Mouse (Mus musculus) right cerebral cortex, postnatal 36 days (tissue): Measurements from ENCODE around the gene Tmc6.
A peak's percentile ranks its signal among the peaks of the same experiment; 100 is the strongest.
"Not testable (repeated sequence)": the region's sequence is repeated elsewhere in the genome, so short reads cannot be mapped to it uniquely, and the experiment has no call there.

ENCODE experiments used
- DNase-seq, 2 experiments: peaks; one replicate each; pipeline ENCODE4 v3.0.0; 2022; ENCODE audit warnings: low spot score in 2 of 2, mixed read lengths in 1 of 2

Tmc6 gene

DNA sequence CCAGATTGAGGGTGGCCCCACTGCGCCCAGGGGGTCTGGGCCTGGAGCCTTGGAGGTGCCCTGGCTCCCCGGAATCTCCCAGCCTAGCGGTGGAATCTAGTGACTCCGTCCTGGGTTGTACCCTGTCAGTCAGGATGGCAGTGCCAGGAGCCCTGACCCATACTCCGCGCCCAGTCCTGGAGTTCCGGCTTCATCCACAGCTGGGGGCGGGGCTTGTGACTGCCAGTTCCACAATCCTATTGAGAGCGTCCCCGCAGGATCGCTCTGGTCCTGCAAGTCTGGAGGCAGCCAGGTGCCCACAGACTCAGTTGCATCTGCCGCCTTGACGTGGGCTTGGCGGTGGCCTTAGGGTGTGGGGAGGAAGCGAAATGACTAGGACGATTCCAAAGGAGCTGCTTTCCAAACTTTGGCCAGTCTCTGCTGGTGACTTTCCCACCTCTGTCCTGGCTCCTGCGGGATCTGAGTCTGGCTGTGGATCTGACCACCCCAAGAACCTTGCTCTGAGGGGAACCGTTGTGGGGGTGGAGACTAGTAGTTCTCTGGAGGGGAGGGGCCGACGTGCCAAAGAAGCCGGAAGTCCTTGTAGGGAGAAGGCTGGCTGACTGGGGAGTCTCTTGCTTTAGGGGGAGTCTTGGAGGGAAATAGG, 28.5 kb upstream of the Tmc6 start:
- DNase-seq: peak; percentile 50 to 55

DNA sequence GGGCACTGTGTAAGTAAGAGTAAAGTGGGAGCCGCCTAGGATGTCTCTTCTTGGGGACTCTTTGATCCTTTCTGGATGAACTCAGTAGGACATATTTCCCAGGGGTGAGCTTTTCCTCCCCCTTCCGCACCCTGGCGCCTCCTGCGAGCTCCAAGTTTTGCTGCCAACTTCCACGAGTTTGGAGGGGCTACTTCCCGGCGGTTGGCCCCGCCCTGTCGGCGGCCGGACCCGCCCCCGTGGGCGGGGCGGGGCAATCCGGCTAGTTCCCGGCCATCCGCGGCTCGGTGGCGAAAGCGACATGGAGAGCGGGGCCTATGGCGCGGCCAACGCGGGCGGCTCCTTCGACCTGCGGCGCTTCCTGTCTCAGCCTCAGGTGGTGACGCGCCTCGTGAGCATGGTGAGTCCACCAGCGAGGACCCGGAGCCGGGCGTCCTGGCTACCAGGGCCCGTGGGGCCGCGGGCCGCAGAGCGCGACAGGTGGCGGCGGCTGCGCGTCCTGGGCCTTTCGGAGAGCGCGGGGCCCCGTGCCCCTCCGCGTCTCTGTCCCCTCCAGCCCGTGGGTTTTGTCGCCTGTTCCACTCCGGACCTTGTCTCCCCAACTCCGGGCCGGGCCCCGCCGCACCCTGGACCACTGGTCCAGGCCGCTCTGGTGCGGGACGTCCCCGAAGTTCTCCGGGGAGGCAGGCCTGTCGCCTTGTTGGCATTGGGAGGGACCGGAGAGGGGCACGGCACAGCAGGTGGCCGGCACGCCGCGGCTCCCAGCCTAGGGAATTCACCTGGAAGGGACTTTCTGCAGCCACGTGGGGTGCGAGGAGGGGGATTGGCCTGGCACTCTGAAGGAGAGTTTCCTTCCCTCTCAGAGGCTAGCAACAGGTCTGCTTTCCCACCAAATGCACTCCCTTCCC, 27.7 kb upstream of the Tmc6 start, which contains the start of the genes Gm20708 and Syngr2:
Gm20708 (plus strand) TSS at position 262 of the 905 bp plus-strand sequence.
Syngr2 (plus strand) TSS at position 262 of the 905 bp plus-strand sequence.
- no peak for DNase-seq

DNA sequence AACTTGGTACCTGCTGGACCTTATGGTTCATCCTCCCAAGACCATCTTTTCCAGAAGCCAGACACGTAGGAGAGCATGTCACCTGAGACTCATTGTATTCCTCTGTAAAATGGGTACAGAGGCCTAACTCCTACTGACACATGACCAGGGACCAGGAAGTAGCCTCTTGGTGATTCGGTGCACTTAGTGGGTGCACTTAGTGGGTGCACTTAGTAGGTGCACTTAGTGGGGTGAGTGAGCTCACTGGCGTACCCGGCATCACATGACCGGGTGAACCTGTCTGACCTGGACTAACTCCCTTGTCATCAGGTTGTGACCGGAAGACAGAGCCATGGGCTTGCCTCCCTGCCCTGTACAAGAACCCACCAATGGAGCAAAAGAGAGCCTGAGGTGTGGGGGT, 24.8 kb upstream of the Tmc6 start:
- DNase-seq: no peak

DNA sequence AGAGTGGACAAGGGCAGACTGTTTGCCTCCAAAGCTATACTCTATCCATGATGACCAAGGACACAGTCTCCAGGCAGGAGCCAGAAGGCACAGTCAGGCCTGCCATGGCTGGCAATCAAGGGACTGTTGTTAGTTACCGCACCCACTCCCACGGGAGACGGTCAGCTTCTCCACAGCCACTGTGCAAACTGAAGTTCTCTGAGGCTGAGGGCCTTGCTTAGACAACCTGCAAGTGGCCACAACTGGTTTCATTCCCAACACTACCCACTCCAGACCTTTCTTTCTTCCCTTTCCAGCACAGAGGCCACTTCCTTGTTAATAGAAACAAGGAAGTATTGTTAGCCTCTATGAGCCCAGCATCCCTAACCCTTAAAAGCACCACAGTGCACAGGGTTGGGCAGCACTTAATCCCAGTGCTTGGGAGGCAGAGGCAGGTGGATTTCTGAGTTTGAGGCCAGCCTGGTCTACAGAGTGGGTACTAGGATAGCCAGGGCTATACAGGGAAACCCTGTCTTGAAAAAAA, 21.2 kb upstream of the Tmc6 start:
- no peak for DNase-seq

DNA sequence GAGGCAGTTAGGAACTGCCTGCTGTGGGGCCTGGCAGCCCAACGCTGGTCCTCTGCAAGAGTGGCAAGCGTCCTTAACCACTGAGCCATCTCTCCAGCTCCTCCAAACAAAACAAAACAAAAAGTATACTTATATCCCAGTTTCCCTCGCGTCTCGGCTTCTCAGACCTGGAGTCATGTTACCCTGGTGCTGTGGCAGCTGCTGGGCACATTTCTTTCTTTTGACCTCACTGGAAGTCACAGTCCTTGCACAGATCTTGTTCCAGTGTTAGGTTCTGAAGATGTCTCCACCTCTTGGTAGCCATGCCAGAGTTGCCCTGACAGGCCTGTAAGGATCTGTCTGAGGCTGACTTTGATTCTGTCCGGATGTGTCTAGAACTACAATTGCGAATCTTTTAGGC, 19.7 kb upstream of the Tmc6 start:
- no peak for DNase-seq

DNA sequence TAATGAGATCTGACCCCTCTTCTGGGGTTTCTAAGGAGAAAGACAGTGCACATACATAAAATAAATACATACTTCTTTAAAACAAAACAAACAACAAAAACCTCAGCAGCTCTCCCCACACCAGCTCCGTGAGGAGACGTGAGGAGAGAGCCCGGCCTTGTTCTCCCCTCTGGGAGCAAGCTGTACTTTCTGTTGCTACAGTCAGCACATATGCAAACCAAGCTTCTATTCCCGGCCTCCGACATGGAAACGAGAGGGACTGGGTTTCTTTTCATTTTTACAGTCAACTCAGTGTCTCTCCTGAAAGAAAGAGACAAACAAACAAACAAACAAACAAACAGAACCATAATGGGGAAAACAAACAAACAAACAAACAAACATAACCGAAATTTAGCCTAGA, 18.0 kb upstream of the Tmc6 start:
- no peak for DNase-seq

DNA sequence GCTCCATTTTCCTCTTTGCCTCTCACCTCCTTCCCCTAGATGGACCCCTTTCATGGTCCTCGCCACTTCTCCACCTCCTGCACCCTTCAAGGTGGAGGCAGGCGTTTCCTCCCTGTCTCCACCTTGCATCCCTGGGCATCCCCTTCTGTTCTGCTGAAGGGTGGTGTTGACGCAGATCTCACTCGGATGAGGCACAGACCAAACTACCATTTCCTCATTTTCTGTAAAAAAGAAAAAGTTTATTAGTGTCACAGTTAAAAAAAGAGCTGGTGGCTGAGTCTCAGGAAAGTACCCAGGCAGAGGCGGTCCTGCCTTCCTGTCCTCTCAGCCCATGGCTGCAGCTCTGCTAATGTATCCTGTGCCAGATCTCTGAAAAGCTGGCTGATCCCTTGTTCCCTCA, 17.2 kb upstream of the Tmc6 start:
- no peak for DNase-seq

DNA sequence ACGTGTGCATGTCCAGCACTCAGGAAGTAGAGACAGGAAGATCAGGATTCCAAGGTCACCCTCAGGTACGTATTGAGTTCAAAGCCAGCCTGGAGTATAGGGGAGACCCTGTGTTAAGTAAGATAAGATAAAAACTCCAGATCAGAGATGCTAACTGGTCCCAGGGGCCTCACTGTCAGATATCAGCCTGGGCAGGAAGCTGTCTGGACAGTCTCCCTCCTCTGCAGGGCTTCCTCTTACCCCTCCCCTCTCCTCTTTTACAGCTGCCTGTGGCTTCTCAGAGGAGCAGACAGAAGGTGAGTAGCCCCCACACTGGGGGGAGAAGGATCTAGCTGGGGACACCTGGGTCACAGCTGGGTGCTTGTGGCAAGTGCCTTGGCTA, 16.2 kb upstream of the Tmc6 start:
- no peak for DNase-seq

DNA sequence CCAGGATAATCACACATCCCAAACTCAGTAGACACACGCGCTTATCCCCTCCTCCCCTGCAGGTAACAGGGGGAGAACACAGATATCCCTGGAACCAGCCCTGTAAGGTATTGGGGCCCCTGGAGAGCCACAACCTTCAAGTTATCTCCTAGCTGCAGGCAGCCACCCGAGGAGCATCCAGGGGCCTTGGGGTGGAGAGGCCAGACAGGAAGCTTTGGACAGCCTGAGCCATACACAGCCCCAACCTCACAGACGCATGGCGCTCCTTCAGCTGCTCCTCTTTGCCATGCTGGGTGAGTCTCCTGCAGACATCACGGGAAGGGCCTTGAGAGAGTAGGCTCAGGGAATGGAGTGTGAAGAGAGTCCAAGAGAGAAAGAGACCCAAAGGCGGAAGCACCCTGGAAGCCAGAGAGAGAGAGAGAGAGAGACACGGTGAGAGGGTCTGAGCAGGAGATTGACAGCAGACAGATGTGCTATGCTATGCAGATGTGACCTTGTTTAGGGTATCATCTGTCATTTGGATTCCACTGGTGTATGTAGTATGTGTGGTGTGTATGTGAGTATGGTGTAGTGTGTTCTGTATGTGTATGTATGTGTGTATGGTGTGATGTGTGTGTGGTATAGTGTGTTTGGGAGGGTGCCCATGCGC, 15.6 kb upstream of the Tmc6 start, which contains the start of gene 6030468B19Rik:
6030468B19Rik (plus strand) TSS at position 150 of the 649 bp plus-strand sequence.
- DNase-seq: no peak

DNA sequence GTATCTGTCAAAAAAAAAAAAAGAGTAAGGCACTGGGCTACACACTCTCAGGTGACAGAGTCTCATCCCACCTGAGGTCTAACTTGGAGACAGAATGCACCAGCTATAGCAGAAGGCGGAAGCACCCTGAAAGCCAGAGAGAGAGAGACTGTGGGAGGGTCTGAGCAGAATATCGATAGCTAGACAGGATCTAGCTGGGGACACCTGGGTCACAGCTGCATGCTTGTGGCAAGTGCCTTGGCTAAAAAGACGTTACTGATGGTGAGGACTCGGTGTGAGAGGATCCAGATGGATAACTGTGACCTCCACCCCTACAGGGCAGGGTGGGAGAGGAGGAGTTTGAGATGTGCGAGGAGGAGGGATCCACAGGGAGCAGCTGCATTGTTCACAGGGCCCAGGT, 15.0 kb upstream of the Tmc6 start:
- no peak for DNase-seq

DNA sequence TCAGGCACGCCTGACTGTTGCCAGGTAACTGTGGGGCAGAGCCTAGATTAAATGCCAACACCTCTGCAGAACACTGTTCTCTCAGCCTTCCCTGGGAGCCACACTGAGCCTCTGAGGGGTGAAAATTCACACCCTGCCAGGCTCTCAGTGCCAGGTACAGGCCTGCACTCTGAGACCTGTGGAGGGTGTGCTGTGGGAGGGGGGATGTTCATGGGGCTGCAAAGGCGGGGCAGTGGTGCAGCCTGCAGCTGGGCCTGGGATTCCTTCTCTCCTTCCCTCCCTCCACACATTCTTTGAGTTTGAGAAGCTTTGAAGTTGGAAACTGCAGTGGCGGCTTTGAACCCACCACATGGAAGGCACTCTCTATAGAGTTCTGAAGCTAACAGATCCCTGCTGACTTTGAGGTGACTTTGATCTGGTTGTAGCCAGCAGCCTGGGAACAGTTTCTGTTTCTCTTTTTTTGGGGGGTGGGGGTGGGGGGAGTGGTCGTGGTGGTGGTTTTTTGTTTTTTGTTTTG, 12.1 kb upstream of the Tmc6 start:
- no peak for DNase-seq

DNA sequence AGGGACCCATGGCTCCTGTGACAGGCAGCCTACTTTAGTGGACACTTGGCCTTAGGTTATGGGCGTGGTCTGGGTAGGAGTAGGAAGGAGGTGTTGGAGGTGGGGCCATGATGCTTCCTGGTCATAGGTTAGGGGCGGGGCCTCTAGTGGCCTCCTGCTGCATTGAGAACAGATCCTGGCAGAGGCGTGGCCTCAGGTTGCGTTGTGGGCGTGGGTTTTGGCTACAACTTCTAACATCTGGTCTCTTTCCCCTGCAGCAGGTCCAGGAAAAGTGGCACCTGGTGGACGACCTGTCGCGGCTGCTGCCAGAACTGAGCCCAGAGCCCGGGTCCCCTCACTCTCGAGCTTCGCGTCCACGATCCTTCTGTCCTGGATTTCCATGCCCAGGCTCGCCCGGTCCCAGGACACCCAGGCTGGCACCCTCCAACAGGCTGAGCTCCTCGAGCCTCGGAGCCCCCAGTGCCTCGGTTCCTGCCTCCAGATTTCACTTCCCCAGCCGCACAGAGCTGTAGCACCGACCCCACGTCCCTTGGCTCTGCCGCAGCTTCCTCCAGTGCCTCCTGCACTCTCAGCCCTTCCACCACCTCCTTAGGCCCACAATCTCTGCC, 10.4 kb upstream of the Tmc6 start:
- DNase-seq: no peak

DNA sequence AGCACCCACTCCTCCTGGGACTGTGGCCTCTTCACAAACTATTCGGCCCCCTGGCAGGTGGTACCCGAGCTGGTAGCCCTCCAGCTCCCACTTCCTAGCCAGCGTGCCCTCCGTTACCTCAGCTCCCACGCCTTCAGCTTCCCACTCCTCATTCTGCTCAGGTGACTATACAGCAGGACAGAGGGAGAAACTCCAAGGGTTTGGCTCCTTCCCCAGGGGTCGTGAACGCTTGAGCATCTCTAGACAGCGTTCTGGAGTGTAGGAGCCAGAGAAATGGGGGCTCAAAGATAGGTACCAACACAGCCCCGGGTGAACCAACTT, 9.4 kb upstream of the Tmc6 start:
- no peak for DNase-seq

DNA sequence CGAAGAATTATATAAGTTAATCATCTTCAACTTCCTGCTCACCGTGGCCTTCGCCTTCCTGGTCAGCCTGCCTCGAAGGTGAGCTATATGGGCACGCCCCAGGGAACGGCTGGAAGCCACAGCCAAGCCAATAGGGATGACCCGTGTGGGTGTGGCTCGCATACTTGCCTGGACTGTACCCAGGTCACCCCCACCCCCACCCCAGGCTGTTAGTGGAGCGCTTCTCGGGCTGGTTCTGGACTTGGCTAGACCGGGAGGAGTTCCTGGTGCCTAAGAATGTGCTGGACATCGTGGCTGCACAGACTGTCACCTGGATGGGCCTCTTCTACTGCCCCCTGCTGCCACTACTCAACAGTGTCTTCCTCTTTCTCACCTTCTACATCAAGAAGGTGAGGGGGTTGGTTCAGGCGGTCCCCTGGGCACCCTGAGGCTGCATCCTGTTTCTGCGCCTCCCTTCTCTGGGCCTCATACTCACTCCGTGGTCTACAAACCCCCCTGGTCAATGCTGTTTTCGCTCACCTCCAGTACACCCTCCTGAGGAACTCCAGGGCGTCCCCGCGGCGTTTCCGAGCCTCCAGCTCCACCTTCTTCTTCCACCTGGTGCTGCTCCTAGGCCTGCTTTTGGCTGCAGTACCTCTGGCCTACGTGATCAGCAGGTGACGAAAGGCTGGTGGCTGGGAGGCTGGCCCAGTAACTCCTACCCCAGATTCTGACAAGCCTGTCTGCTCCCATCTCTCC, 8.9 kb upstream of the Tmc6 start:
- no peak for DNase-seq

DNA sequence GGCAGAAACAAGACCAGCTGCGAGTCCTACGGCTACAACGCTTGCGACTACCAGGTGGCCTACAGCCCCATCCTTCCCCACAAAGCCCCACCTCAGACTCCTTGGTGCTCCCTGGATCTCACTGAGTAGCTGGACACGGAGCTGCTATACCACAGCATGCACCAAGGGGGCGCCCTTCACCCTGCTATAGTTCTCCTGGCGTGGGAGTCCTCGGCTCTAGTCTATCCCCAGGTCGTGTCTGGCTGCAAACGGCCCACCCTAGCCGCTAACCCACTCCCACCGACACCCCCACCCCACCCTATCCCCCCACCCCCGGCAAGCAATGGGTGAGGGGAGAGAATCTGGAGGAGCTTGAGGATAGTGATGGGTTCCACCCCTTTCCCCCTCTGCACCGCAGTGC, 8.3 kb upstream of the Tmc6 start:
- DNase-seq: no peak

DNA sequence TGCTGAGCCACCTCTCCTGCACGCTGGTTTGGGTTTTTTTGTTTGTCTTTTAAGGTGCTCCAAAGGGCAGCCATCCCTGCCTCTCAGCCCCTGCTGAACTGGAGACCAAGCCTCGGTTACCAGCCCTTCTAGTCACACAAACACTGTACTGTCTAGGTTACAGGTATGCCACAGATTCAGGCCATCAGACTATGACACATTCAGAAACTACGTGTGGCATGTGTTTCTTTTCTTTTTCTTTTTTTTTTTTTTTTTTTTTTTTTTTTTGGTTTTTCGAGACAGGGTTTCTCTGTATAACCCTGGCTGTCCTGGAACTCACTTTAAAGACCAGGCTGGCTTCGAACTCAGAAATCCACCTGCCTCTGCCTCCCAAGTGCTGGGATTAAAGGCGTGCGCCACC, 6.5 kb upstream of the Tmc6 start:
- not testable (repeated sequence) for DNase-seq

DNA sequence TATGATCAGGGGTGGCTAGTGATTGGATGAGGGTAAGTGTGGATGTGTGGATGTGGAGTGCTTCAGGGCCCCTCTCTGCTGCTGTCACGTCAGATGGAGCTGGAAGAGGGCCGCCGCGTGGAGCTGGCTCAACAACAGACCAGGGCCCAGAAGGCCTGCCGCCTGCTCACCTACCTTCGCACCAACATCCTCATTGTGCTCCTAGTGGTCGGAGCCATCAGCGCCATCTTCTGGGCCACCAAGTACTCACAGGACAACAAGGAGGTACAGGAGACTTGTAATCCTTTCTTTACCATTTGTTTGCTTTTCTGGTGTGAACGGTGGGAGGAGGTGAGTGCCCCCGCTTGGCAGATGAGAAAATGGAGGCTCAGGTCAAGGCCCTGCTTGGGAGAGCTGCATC, 4.3 kb upstream of the Tmc6 start:
- DNase-seq: no peak

DNA sequence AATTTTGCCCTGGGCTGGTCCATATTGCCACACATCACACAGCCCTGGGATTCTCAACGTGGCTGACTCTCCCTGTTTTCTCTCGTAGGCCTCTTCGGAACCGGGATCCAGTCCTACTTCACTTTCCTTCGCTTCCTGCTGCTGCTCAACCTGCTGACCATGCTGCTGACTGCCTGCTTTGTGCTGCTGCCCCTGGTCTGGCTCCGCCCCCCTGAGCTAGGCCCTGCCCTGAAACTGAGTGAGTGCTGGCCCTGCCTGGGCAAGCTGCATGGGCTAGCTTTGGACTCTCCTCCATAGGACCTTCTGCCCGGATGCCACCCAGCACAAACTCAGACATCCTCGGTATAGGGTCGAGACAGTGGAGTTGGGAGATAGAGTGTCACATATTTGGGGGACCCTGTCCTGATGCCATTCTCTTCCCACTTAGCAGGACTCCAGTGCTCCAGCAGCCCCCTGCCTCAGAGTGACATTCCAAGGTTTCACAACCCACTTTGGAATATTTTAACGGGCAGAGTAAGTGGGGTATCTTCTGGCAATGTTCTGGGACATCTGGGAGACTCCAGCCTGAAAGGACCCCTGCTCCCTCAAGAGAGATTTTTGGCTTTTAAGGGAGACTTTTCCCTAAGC, 1.8 kb upstream of the Tmc6 start:
- no peak for DNase-seq

DNA sequence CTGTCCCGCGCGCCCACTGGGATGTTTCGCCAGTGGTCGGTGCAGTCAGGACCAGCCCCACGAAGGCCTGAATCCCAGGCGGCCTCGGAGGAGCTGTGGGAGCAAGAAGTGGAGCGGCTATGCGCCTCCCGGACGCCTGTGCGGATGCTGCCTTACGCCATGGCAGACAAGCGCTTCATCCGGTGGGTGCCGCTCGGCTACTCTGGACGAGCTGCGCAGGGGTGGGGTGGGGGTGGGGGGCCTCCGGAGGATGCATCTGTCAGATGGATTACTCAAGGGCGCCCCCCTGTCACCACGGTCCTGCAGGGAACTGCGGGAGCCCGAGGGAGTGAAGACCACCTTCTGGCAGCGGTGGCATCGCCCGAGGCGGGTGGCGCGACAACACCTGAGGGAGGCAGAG, 1.1 kb upstream of the Tmc6 start:
- DNase-seq: no peak

DNA sequence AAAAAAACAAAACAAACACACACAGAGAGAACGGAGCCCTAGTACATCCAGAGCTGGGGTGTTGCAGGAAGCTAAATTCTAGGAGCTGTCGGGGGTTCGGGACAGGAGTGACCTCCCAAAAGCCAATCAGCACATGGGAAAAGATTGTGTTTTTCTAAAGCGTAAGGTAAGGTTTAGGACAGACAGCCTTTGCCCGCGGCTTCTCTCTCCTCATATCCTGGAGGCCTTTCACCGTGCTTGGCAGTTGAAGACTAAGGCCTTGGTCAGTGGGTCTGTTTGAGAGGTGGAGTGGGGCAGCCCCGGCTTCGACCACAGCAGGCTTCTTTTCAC, 672 bp upstream of the Tmc6 start:
- DNase-seq: no peak
